Mouse (Mus musculus): ENCODE results near the gene Trmt13.
"Not testable (repeated sequence)": the region's sequence is repeated elsewhere in the genome, so short reads cannot be mapped to it uniquely, and the experiment has no call there.

Gene Trmt13

GRCm38 (mm10) chr3:116614295-116614892 lies at the start of gene Trmt13:
TSS of gene Trmt13 (minus strand) at chr3:116614587.
- peak; percentile 13 for DNase-seq (ENCODE audit: low spot score)

- peak; percentile 100 for DNase-seq (ENCODE audit: low spot score)
Measured at GRCm38 (mm10) chr3:116662463-116662863, 48.1 kb upstream of the Trmt13 start, which contains the start of gene Mfsd14a. TSS of gene Mfsd14a (minus strand) at chr3:116662677.

- no peak for DNase-seq (ENCODE audit: low spot score)
Measured at GRCm38 (mm10) chr3:116661870-116662414, 47.6 kb upstream of the Trmt13 start.

GRCm38 (mm10) chr3:116661288-116661869 lies 47.0 kb upstream of the Trmt13 start:
- no peak for DNase-seq (ENCODE audit: low spot score)

- DNase-seq (ENCODE audit: low spot score) = no peak
Measured at GRCm38 (mm10) chr3:116659856-116660430, 45.6 kb upstream of the Trmt13 start.

GRCm38 (mm10) chr3:116658928-116659565 lies 44.7 kb upstream of the Trmt13 start:
- no peak for DNase-seq (ENCODE audit: low spot score)

GRCm38 (mm10) chr3:116656184-116656965 lies 42.0 kb upstream of the Trmt13 start:
- DNase-seq (ENCODE audit: low spot score) = no peak

GRCm38 (mm10) chr3:116654051-116654450 lies 39.7 kb upstream of the Trmt13 start:
- not testable (repeated sequence) for DNase-seq (ENCODE audit: low spot score)

GRCm38 (mm10) chr3:116653278-116653945 lies 39.0 kb upstream of the Trmt13 start:
- DNase-seq (ENCODE audit: low spot score) = no peak

GRCm38 (mm10) chr3:116652033-116652446 lies 37.7 kb upstream of the Trmt13 start:
- DNase-seq (ENCODE audit: low spot score) = no peak

- no peak for DNase-seq (ENCODE audit: low spot score)
Measured at GRCm38 (mm10) chr3:116650698-116651097, 36.3 kb upstream of the Trmt13 start.

GRCm38 (mm10) chr3:116648805-116649204 lies 34.4 kb upstream of the Trmt13 start:
- no peak for DNase-seq (ENCODE audit: low spot score)

GRCm38 (mm10) chr3:116646387-116646786 lies 32.0 kb upstream of the Trmt13 start:
- DNase-seq (ENCODE audit: low spot score) = no peak

GRCm38 (mm10) chr3:116642373-116642772 lies 28.0 kb upstream of the Trmt13 start:
- DNase-seq (ENCODE audit: low spot score) = no peak

- no peak for DNase-seq (ENCODE audit: low spot score)
Measured at GRCm38 (mm10) chr3:116641811-116642371, 27.5 kb upstream of the Trmt13 start.

GRCm38 (mm10) chr3:116640024-116640423 lies 25.6 kb upstream of the Trmt13 start:
- DNase-seq (ENCODE audit: low spot score) = no peak

- DNase-seq (ENCODE audit: low spot score) = no peak
Measured at GRCm38 (mm10) chr3:116638572-116638971, 24.2 kb upstream of the Trmt13 start.

GRCm38 (mm10) chr3:116637693-116638476 lies 23.5 kb upstream of the Trmt13 start:
- DNase-seq (ENCODE audit: low spot score) = no peak

- DNase-seq (ENCODE audit: low spot score) = no peak
Measured at GRCm38 (mm10) chr3:116635799-116636198, 21.4 kb upstream of the Trmt13 start.

- no peak for DNase-seq (ENCODE audit: low spot score)
Measured at GRCm38 (mm10) chr3:116634853-116635252, 20.5 kb upstream of the Trmt13 start.

All from ovary, postnatal 36 days (tissue).